Mouse (Mus musculus) thymus, adult 2 months (tissue): ENCODE data around the gene Alg12.

ENCODE experiments used
- CTCF ChIP-seq: fragments of 200-500 bp; IDR thresholded peaks from 2 replicates; pipeline ENCODE4 v1.5.1; 2012; ENCODE audit warnings: mild to moderate bottlenecking, control low read depth, low read length, moderate library complexity, borderline replicate concordance; ENCODE audit not compliant: control insufficient read depth, poor library complexity, insufficient read depth; ENCODE audit errors: extremely low read depth
- POLR2A ChIP-seq: fragments of 200-500 bp; IDR thresholded peaks from 2 replicates; pipeline ENCODE4 v1.6.1; 2012; ENCODE audit warnings: mild to moderate bottlenecking, low read length, control low read depth, moderate library complexity; ENCODE audit not compliant: control insufficient read depth, poor library complexity, insufficient read depth; ENCODE audit errors: extremely low read depth

GRCm38 (mm10) chr15:88863695-88864231 is 44.6 kb upstream of the Alg12 start:
- TF ChIP-seq CTCF: 0 out of 2 replicates have a peak, but pooled peaks have one; percentile 9
- 0 out of 2 replicates have a peak, but pooled peaks have one; percentile 18 for TF ChIP-seq POLR2A
